Mouse (Mus musculus) C2C12 (cell line): Measurements from ENCODE around the gene 1700034J05Rik.

Experiments
- CEBPB ChIP-seq: IDR thresholded peaks from one replicate; pipeline ENCODE4 v1.6.1; 2011; ENCODE audit warnings: low read depth, mild to moderate bottlenecking, control low read depth, moderate library complexity
- CTCF ChIP-seq: IDR thresholded peaks from one replicate; pipeline ENCODE4 v1.5.1; 2011; ENCODE audit not compliant: control insufficient read depth, insufficient read depth, insufficient read length
- MAX ChIP-seq: IDR thresholded peaks from one replicate; pipeline ENCODE4 v1.6.1; 2011; ENCODE audit warnings: mild to moderate bottlenecking, control low read depth
- MYOD1 ChIP-seq: IDR thresholded peaks from one replicate; pipeline ENCODE4 v1.6.1; 2011; ENCODE audit warnings: low read depth; ENCODE audit not compliant: control insufficient read depth, insufficient read length

DNA sequence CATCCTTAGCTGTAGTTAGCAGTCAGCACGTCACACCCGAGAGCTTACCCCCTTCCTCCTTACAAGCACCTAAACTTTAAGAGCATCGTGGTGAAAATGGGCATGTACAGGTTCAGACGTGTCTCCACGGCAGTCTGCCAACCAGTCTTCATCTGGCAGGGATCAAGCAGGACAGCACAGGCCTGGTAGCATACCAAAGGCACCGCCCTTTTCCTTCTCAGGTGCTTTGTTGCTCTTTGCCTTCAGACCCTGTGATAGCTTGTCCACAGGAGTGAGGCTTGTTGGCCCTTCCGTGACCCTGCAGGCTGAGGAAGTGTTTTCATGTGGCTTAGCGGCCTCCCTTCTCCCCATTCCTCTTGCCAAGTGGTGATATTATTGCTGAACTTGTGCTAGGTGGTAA lies 15.2 kb downstream of the 1700034J05Rik start:
- TF ChIP-seq CEBPB (no peak), CTCF (no peak), MYOD1 (no peak), MAX (no peak)
